Mouse (Mus musculus): ENCODE measurements around the gene Zfp652.
"Not testable (repeated sequence)": the region's sequence is repeated elsewhere in the genome, so short reads cannot be mapped to it uniquely, and the experiment has no call there.

The Zfp652 gene

GRCm38 (mm10) chr11:95712563-95713224 lies at the start of gene Zfp652:
Gene Zfp652, plus strand, starts transcription at chr11:95712673.
- peak; percentile 89 for DNase-seq (ENCODE audit: low spot score)

GRCm38 (mm10) chr11:95666529-95667149 lies 45.8 kb upstream of the Zfp652 start, which contains the start of gene Phb:
Gene Phb, plus strand, starts transcription at chr11:95666957.
- peak; percentile 99 for DNase-seq (ENCODE audit: low spot score)

GRCm38 (mm10) chr11:95667177-95667576 lies 45.3 kb upstream of the Zfp652 start:
- DNase-seq (ENCODE audit: low spot score): no peak

GRCm38 (mm10) chr11:95668086-95668485 lies 44.4 kb upstream of the Zfp652 start:
- DNase-seq (ENCODE audit: low spot score): not testable (repeated sequence)

- no peak for DNase-seq (ENCODE audit: low spot score)
Observed at GRCm38 (mm10) chr11:95675498-95675897, 37.0 kb upstream of the Zfp652 start.

- DNase-seq (ENCODE audit: low spot score): peak; percentile 94
Observed at GRCm38 (mm10) chr11:95676307-95676706, 36.2 kb upstream of the Zfp652 start.

- no peak for DNase-seq (ENCODE audit: low spot score)
Observed at GRCm38 (mm10) chr11:95677925-95678701, 34.4 kb upstream of the Zfp652 start.

GRCm38 (mm10) chr11:95681995-95682601 lies 30.4 kb upstream of the Zfp652 start:
- DNase-seq (ENCODE audit: low spot score): peak; percentile 18

GRCm38 (mm10) chr11:95682946-95683345 lies 29.5 kb upstream of the Zfp652 start:
- DNase-seq (ENCODE audit: low spot score): no peak

- peak; percentile 85 for DNase-seq (ENCODE audit: low spot score)
Observed at GRCm38 (mm10) chr11:95686031-95686430, 26.4 kb upstream of the Zfp652 start.

- DNase-seq (ENCODE audit: low spot score): peak; percentile 52
Observed at GRCm38 (mm10) chr11:95687084-95687656, 25.3 kb upstream of the Zfp652 start.

GRCm38 (mm10) chr11:95688515-95688914 lies 24.0 kb upstream of the Zfp652 start:
- no peak for DNase-seq (ENCODE audit: low spot score)

GRCm38 (mm10) chr11:95688981-95689380 lies 23.5 kb upstream of the Zfp652 start:
- DNase-seq (ENCODE audit: low spot score): no peak

- no peak for DNase-seq (ENCODE audit: low spot score)
Observed at GRCm38 (mm10) chr11:95689544-95689943, 22.9 kb upstream of the Zfp652 start.

- DNase-seq (ENCODE audit: low spot score): no peak
Observed at GRCm38 (mm10) chr11:95698541-95698940, 13.9 kb upstream of the Zfp652 start.

- no peak for DNase-seq (ENCODE audit: low spot score)
Observed at GRCm38 (mm10) chr11:95700778-95701739, 11.4 kb upstream of the Zfp652 start.

GRCm38 (mm10) chr11:95704032-95704969 lies 8.2 kb upstream of the Zfp652 start:
- no peak for DNase-seq (ENCODE audit: low spot score)

GRCm38 (mm10) chr11:95704970-95705330 lies 7.5 kb upstream of the Zfp652 start:
- no peak for DNase-seq (ENCODE audit: low spot score)

GRCm38 (mm10) chr11:95709534-95710040 lies 2.9 kb upstream of the Zfp652 start:
- DNase-seq (ENCODE audit: low spot score): no peak

GRCm38 (mm10) chr11:95710478-95710877 lies 2.0 kb upstream of the Zfp652 start:
- DNase-seq (ENCODE audit: low spot score): no peak

All from embryo, embryonic 10 days (tissue).